Mouse (Mus musculus): ENCODE measurements around the gene D430041D05Rik. TPM values are rescaled to one million over a fixed set of nuclear protein-coding genes. Genes with fewer than 3 reads are reported as not detected.

D430041D05Rik gene
- polyA plus RNA-seq, 1 experiment from 2014 or later = 0.05 TPM

GRCm38 (mm10) chr2:104351415-104352203, 59.2 kb downstream of the D430041D05Rik start:
- no peak for ATAC-seq (ENCODE audit: insufficient number of reproducible peaks, insufficient read depth, low FRiP score, low read depth)
- H3K36me3 ChIP-seq (ENCODE audit: control insufficient read depth, insufficient read depth, low read length) = no peaks in the 10 kb centered on the region
- H3K27me3 ChIP-seq (ENCODE audit: control insufficient read depth, insufficient read depth, low read length) = no peaks in the 10 kb centered on the region
- WGBS = 72% methylated on average over 13 of the region's 13 CpGs
- no peak overlapping the region for H3K9ac ChIP-seq (ENCODE audit: low read length)
- no peaks in the 10 kb centered on the region for H3K9me3 ChIP-seq (ENCODE audit: control insufficient read depth, low read length)
- no peaks in the 10 kb centered on the region for H3K4me1 ChIP-seq (ENCODE audit: control insufficient read depth in 2 of 2, insufficient read depth in 2 of 2, low read length in 2 of 2)
- H3K4me2 ChIP-seq (ENCODE audit: low read length) = no peak overlapping the region
- H3K27ac ChIP-seq (replicated peaks in 1 of 2; ENCODE audit: control insufficient read depth in 1 of 2, insufficient read depth in 1 of 2, low read depth in 2 of 2, low read length in 2 of 2) = no peak overlapping the region
- H3K4me3 ChIP-seq (ENCODE audit: control insufficient read depth in 1 of 2, insufficient read depth in 1 of 2, low read depth in 1 of 2, low read length in 2 of 2) = no peak overlapping the region

GRCm38 (mm10) chr2:104337619-104338018, 73.2 kb downstream of the D430041D05Rik start:
- no peak overlapping the region for H3K9ac ChIP-seq (ENCODE audit: low read length)
- H3K27me3 ChIP-seq (ENCODE audit: control insufficient read depth, insufficient read depth, low read length) = no peaks in the 10 kb centered on the region
- H3K27ac ChIP-seq (replicated peaks in 1 of 2; ENCODE audit: control insufficient read depth in 1 of 2, insufficient read depth in 1 of 2, low read depth in 2 of 2, low read length in 2 of 2) = no peak overlapping the region
- no peaks in the 10 kb centered on the region for H3K4me1 ChIP-seq (ENCODE audit: control insufficient read depth in 2 of 2, insufficient read depth in 2 of 2, low read length in 2 of 2)
- H3K9me3 ChIP-seq (ENCODE audit: control insufficient read depth, low read length) = no peaks in the 10 kb centered on the region
- H3K4me2 ChIP-seq (ENCODE audit: low read length) = no peak overlapping the region
- no peak overlapping the region for H3K4me3 ChIP-seq (ENCODE audit: control insufficient read depth in 1 of 2, insufficient read depth in 1 of 2, low read depth in 1 of 2, low read length in 2 of 2)
- ATAC-seq (ENCODE audit: insufficient number of reproducible peaks, insufficient read depth, low FRiP score, low read depth) = no peak
- no peaks in the 10 kb centered on the region for H3K36me3 ChIP-seq (ENCODE audit: control insufficient read depth, insufficient read depth, low read length)

- no peaks in the 10 kb centered on the region for H3K9me3 ChIP-seq (ENCODE audit: control insufficient read depth, low read length)
- no peaks in the 10 kb centered on the region for H3K4me1 ChIP-seq (ENCODE audit: control insufficient read depth in 2 of 2, insufficient read depth in 2 of 2, low read length in 2 of 2)
- no peaks in the 10 kb centered on the region for H3K27me3 ChIP-seq (ENCODE audit: control insufficient read depth, insufficient read depth, low read length)
- no peak for ATAC-seq (ENCODE audit: insufficient number of reproducible peaks, insufficient read depth, low FRiP score, low read depth)
- no peak overlapping the region for H3K4me2 ChIP-seq (ENCODE audit: low read length)
- 76% methylated on average over 6 of the region's 6 CpGs for WGBS
- H3K27ac ChIP-seq (replicated peaks in 1 of 2; ENCODE audit: control insufficient read depth in 1 of 2, insufficient read depth in 1 of 2, low read depth in 2 of 2, low read length in 2 of 2) = no peak overlapping the region
- H3K4me3 ChIP-seq (ENCODE audit: control insufficient read depth in 1 of 2, insufficient read depth in 1 of 2, low read depth in 1 of 2, low read length in 2 of 2) = no peak overlapping the region
- no peaks in the 10 kb centered on the region for H3K36me3 ChIP-seq (ENCODE audit: control insufficient read depth, insufficient read depth, low read length)
- no peak overlapping the region for H3K9ac ChIP-seq (ENCODE audit: low read length)
Measured at GRCm38 (mm10) chr2:104335824-104336223, 75.0 kb downstream of the D430041D05Rik start.

- no peaks in the 10 kb centered on the region for H3K9me3 ChIP-seq (ENCODE audit: control insufficient read depth, low read length)
- no peak for ATAC-seq (ENCODE audit: insufficient number of reproducible peaks, insufficient read depth, low FRiP score, low read depth)
- H3K27ac ChIP-seq (replicated peaks in 1 of 2; ENCODE audit: control insufficient read depth in 1 of 2, insufficient read depth in 1 of 2, low read depth in 2 of 2, low read length in 2 of 2) = no peak overlapping the region
- no peaks in the 10 kb centered on the region for H3K27me3 ChIP-seq (ENCODE audit: control insufficient read depth, insufficient read depth, low read length)
- H3K9ac ChIP-seq (ENCODE audit: low read length) = no peak overlapping the region
- H3K36me3 ChIP-seq (ENCODE audit: control insufficient read depth, insufficient read depth, low read length) = no peaks in the 10 kb centered on the region
- no peaks in the 10 kb centered on the region for H3K4me1 ChIP-seq (ENCODE audit: control insufficient read depth in 2 of 2, insufficient read depth in 2 of 2, low read length in 2 of 2)
- H3K4me2 ChIP-seq (ENCODE audit: low read length) = no peak overlapping the region
- 68% methylated on average over 5 of the region's 5 CpGs for WGBS
- H3K4me3 ChIP-seq (ENCODE audit: control insufficient read depth in 1 of 2, insufficient read depth in 1 of 2, low read depth in 1 of 2, low read length in 2 of 2) = no peak overlapping the region
Measured at GRCm38 (mm10) chr2:104333952-104334351, 76.9 kb downstream of the D430041D05Rik start.

- 65% methylated on average over 4 of the region's 4 CpGs for WGBS
- Histone ChIP-seq H3K4me3 (ENCODE audit: control insufficient read depth in 1 of 2, insufficient read depth in 1 of 2, low read depth in 1 of 2, low read length in 2 of 2) (no peak overlapping the region), H3K27me3 (ENCODE audit: control insufficient read depth, insufficient read depth, low read length) (no peaks in the 10 kb centered on the region), H3K9ac (ENCODE audit: low read length) (no peak overlapping the region), H3K9me3 (ENCODE audit: control insufficient read depth, low read length) (no peaks in the 10 kb centered on the region), H3K4me1 (ENCODE audit: control insufficient read depth in 2 of 2, insufficient read depth in 2 of 2, low read length in 2 of 2) (no peaks in the 10 kb centered on the region), H3K27ac (replicated peaks in 1 of 2; ENCODE audit: control insufficient read depth in 1 of 2, insufficient read depth in 1 of 2, low read depth in 2 of 2, low read length in 2 of 2) (no peak overlapping the region), H3K36me3 (ENCODE audit: control insufficient read depth, insufficient read depth, low read length) (no peaks in the 10 kb centered on the region), H3K4me2 (ENCODE audit: low read length) (no peak overlapping the region)
- no peak for ATAC-seq (ENCODE audit: insufficient number of reproducible peaks, insufficient read depth, low FRiP score, low read depth)
Measured at GRCm38 (mm10) chr2:104332707-104333106, 78.1 kb downstream of the D430041D05Rik start.

GRCm38 (mm10) chr2:104331261-104331660, 79.6 kb downstream of the D430041D05Rik start:
- Histone ChIP-seq H3K36me3 (ENCODE audit: control insufficient read depth, insufficient read depth, low read length) (no peaks in the 10 kb centered on the region), H3K4me1 (ENCODE audit: control insufficient read depth in 2 of 2, insufficient read depth in 2 of 2, low read length in 2 of 2) (no peaks in the 10 kb centered on the region), H3K9me3 (ENCODE audit: control insufficient read depth, low read length) (no peaks in the 10 kb centered on the region), H3K27me3 (ENCODE audit: control insufficient read depth, insufficient read depth, low read length) (no peaks in the 10 kb centered on the region), H3K9ac (ENCODE audit: low read length) (no peak overlapping the region), H3K4me3 (ENCODE audit: control insufficient read depth in 1 of 2, insufficient read depth in 1 of 2, low read depth in 1 of 2, low read length in 2 of 2) (no peak overlapping the region), H3K27ac (replicated peaks in 1 of 2; ENCODE audit: control insufficient read depth in 1 of 2, insufficient read depth in 1 of 2, low read depth in 2 of 2, low read length in 2 of 2) (no peak overlapping the region), H3K4me2 (ENCODE audit: low read length) (no peak overlapping the region)
- WGBS = 81% methylated on average over 6 of the region's 6 CpGs
- ATAC-seq (ENCODE audit: insufficient number of reproducible peaks, insufficient read depth, low FRiP score, low read depth) = no peak

- WGBS = 81% methylated on average over 16 of the region's 16 CpGs
- Histone ChIP-seq H3K9me3 (ENCODE audit: control insufficient read depth, low read length) (no peaks in the 10 kb centered on the region), H3K4me2 (ENCODE audit: low read length) (no peak overlapping the region), H3K9ac (ENCODE audit: low read length) (no peak overlapping the region), H3K4me1 (ENCODE audit: control insufficient read depth in 2 of 2, insufficient read depth in 2 of 2, low read length in 2 of 2) (no peaks in the 10 kb centered on the region), H3K27me3 (ENCODE audit: control insufficient read depth, insufficient read depth, low read length) (no peaks in the 10 kb centered on the region), H3K27ac (replicated peaks in 1 of 2; ENCODE audit: control insufficient read depth in 1 of 2, insufficient read depth in 1 of 2, low read depth in 2 of 2, low read length in 2 of 2) (no peak overlapping the region), H3K36me3 (ENCODE audit: control insufficient read depth, insufficient read depth, low read length) (no peaks in the 10 kb centered on the region), H3K4me3 (ENCODE audit: control insufficient read depth in 1 of 2, insufficient read depth in 1 of 2, low read depth in 1 of 2, low read length in 2 of 2) (no peak overlapping the region)
- ATAC-seq (ENCODE audit: insufficient number of reproducible peaks, insufficient read depth, low FRiP score, low read depth) = no peak
Measured at GRCm38 (mm10) chr2:104327116-104327794, 83.6 kb downstream of the D430041D05Rik start.

All from heart, embryonic 14.5 days (tissue).